Mouse (Mus musculus) gastrocnemius, adult 2 months (tissue): ENCODE data around the gene Iglon5. TPM values are rescaled to one million over a fixed set of nuclear protein-coding genes. Genes with fewer than 3 reads are reported as not detected.

ENCODE experiments used
- DNase-seq: peaks from one replicate; pipeline ENCODE4 v3.0.0; 2022
- H3K27ac ChIP-seq: fragments of 200-600 bp; 2 replicates; pipeline ENCODE4 v1.8.1; 2022; ENCODE audit warnings: mild to moderate bottlenecking
- H3K4me3 ChIP-seq: fragments of 200-600 bp; 2 replicates; pipeline ENCODE4 v1.8.1; 2022; ENCODE audit warnings: mild to moderate bottlenecking, moderate library complexity
- CTCF ChIP-seq: fragments of 200-600 bp; IDR thresholded peaks from 2 replicates; pipeline ENCODE4 v1.8.1; 2022; ENCODE audit warnings: antibody characterized with exemption, mild to moderate bottlenecking, moderate library complexity
- intact Hi-C: fragments of 180-260 bp; cut with DNase I; formaldehyde crosslinking; loops from one replicate; pipeline ENCODE4 v1.15.1; 2025
- total RNA-seq, 2 experiments: library from RNA; stranded (reverse); gene quantifications; 2 replicates each; pipeline ENCODE4 v1.2.3; 2021

Gene Iglon5
- total RNA-seq, 2 experiments from 2014 or later = 0.20 to 0.28 TPM

- H3K27ac ChIP-seq = no peak overlapping the region
- intact Hi-C loops = no loop called here
Measured at GRCm38 (mm10) chr7:43454371-43454770, 35.5 kb downstream of the Iglon5 start.

GRCm38 (mm10) chr7:43453599-43454355 is 36.1 kb downstream of the Iglon5 start:
- TF ChIP-seq CTCF = no peak
- Histone ChIP-seq H3K27ac (no peak overlapping the region), H3K4me3 (no peak overlapping the region)
- no peak for DNase-seq
- intact Hi-C loops = no loop called here

More at GRCm38 (mm10) chr7:43454371-43454770, 35.5 kb downstream of the Iglon5 start:
- no peak for TF ChIP-seq CTCF
- no peak overlapping the region for H3K4me3 ChIP-seq
- no peak for DNase-seq

- intact Hi-C loops = no loop called here
- Histone ChIP-seq H3K27ac (no peak overlapping the region), H3K4me3 (no peak overlapping the region)
- DNase-seq = no peak
- peak; percentile 18; the same call in 1 of the 2 replicates for TF ChIP-seq CTCF
Measured at GRCm38 (mm10) chr7:43452609-43453008, 37.3 kb downstream of the Iglon5 start.

GRCm38 (mm10) chr7:43451726-43452125 is 38.1 kb downstream of the Iglon5 start:
- no peak for TF ChIP-seq CTCF
- no peak overlapping the region for H3K4me3 ChIP-seq
- intact Hi-C loops = no loop called here
- H3K27ac ChIP-seq = no peak overlapping the region
- no peak for DNase-seq

- TF ChIP-seq CTCF = no peak
- peak overlapping the region; percentile 56; the same call in 1 of the 2 replicates for H3K27ac ChIP-seq
- intact Hi-C loops = loop anchor here (2.0 kb wide), 1 partner anchor 15 kb away; no protein-coding TSS in a partner anchor
- H3K4me3 ChIP-seq = no peak overlapping the region
- DNase-seq = no peak
Measured at GRCm38 (mm10) chr7:43449811-43450210, 40.1 kb downstream of the Iglon5 start.

GRCm38 (mm10) chr7:43448246-43448645 is 41.6 kb downstream of the Iglon5 start:
- H3K27ac ChIP-seq = peak overlapping the region; percentile 64
- no peak overlapping the region for H3K4me3 ChIP-seq
- intact Hi-C loops = loop anchor here (2.0 kb wide), 1 partner anchor 17 kb away; no protein-coding TSS in a partner anchor
- no peak for DNase-seq
- TF ChIP-seq CTCF = no peak

GRCm38 (mm10) chr7:43447801-43448200 is 42.1 kb downstream of the Iglon5 start:
- peak overlapping the region; percentile 64 for H3K27ac ChIP-seq
- 0 out of 2 replicates have a peak overlapping the region, but pooled peaks have one; percentile 11 for H3K4me3 ChIP-seq
- intact Hi-C loops = loop anchor here (2.0 kb wide), 1 partner anchor 17 kb away; no protein-coding TSS in a partner anchor
- peak; percentile 31 for DNase-seq
- no peak for TF ChIP-seq CTCF

GRCm38 (mm10) chr7:43443917-43444293 is 46.0 kb downstream of the Iglon5 start, which contains the start of the genes Etfb and Gm45233:
TSS of gene Etfb (plus strand) at chr7:43444083.
TSS of gene Gm45233 (plus strand) at chr7:43444128.
- DNase-seq = peak; percentile 96
- Histone ChIP-seq H3K4me3 (peak within 1 kb of the TSS; percentile 69), H3K27ac (peak within 1 kb of the TSS; percentile 98)
- TF ChIP-seq CTCF = no peak
- intact Hi-C loops = loop anchor here (5.0 kb wide), 2 partner anchors 112 to 132 kb away; partner anchors contain the start of gene Zfp715

- TF ChIP-seq CTCF = no peak
- DNase-seq = peak; percentile 87
- peak overlapping the region; percentile 98 for H3K27ac ChIP-seq
- peak overlapping the region; percentile 69 for H3K4me3 ChIP-seq
- intact Hi-C loops = loop anchor here (5.0 kb wide), 2 partner anchors 111 to 131 kb away; partner anchors contain the start of gene Zfp715
Measured at GRCm38 (mm10) chr7:43443126-43443916, 46.6 kb downstream of the Iglon5 start.

GRCm38 (mm10) chr7:43442684-43443083 is 47.2 kb downstream of the Iglon5 start:
- intact Hi-C loops = loop anchor here (5.0 kb wide), 2 partner anchors 110 to 130 kb away; partner anchors contain the start of gene Zfp715
- Histone ChIP-seq H3K4me3 (peak overlapping the region; percentile 69), H3K27ac (peak overlapping the region; percentile 98)
- TF ChIP-seq CTCF = no peak
- no peak for DNase-seq

- no peak overlapping the region for H3K27ac ChIP-seq
- H3K4me3 ChIP-seq = no peak overlapping the region
- no peak for DNase-seq
- intact Hi-C loops = loop anchor here (5.0 kb wide), 2 partner anchors 109 to 129 kb away; partner anchors contain the start of gene Zfp715
- no peak for TF ChIP-seq CTCF
Measured at GRCm38 (mm10) chr7:43441071-43441470, 48.8 kb downstream of the Iglon5 start.

GRCm38 (mm10) chr7:43440482-43440881 is 49.4 kb downstream of the Iglon5 start, which contains the start of gene Cldnd2:
TSS of gene Cldnd2 (plus strand) at chr7:43440782.
- intact Hi-C loops = loop anchor here (5.0 kb wide), 2 partner anchors 108 to 128 kb away; partner anchors contain the start of gene Zfp715
- H3K27ac ChIP-seq = no peak within 1 kb of the TSS
- no peak within 1 kb of the TSS for H3K4me3 ChIP-seq
- no peak for TF ChIP-seq CTCF
- DNase-seq = no peak
